Mouse (Mus musculus) embryo, embryonic 11 days (tissue): ENCODE data around the gene Tomt.
"Not testable (repeated sequence)": the region's sequence is repeated elsewhere in the genome, so short reads cannot be mapped to it uniquely, and the experiment has no call there.

Experiments
- DNase-seq: peaks from one replicate; pipeline ENCODE4 v3.0.0-alpha.2; 2015

Gene Tomt

GRCm38 (mm10) chr7:101906287-101906681 is at the start of gene Tomt:
Gene Tomt (minus strand): TSS chr7:101906359.
- DNase-seq: no peak

DNA sequence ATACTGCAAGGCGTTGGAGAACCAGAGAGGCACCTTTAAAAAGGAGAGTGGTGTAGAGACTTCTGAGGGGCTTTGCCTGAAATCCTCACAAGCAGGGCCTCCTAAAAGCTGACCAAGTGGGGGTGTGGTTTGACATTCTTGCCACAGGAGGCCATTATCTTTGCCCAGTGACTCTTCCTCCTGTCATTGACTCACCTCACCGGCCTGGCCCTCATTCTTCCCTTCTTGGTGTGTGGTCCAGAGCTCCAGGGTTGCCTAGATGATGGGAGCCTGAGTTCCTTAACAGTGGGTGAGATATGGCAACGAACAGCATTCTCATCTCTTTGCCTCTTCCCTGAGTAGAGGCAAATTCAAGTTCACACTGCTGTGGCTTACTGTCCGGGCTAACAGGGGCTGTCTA is 49.7 kb upstream of the Tomt start:
- no peak for DNase-seq

- DNase-seq: no peak
Observed at GRCm38 (mm10) chr7:101955276-101955675, 49.1 kb upstream of the Tomt start.

- no peak for DNase-seq
Observed at GRCm38 (mm10) chr7:101954163-101954562, 48.0 kb upstream of the Tomt start.

DNA sequence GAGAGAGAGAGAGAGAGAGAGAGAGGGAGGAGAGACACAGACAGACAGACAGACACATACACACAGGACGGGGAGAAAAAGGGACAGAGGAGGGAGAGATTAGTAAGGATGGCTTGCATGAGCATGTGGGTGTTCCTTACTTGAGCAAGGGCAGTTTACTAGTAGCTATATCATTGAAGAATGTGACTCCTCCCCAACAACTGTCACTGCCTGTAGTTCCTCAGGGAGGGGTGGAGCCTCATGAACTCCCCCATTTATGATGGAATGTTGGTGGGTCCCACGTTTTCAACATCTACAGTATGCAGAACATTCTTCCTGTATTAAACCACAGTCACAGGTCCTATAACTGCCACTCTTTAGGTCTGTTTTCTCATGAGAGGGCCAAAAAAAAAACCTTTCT is 45.9 kb upstream of the Tomt start:
- no peak for DNase-seq

- no peak for DNase-seq
Observed at GRCm38 (mm10) chr7:101951648-101952047, 45.5 kb upstream of the Tomt start.

- DNase-seq: not testable (repeated sequence)
Observed at GRCm38 (mm10) chr7:101949008-101949407, 42.8 kb upstream of the Tomt start.

GRCm38 (mm10) chr7:101939758-101940157 is 33.6 kb upstream of the Tomt start:
- DNase-seq: no peak

GRCm38 (mm10) chr7:101938348-101938747 is 32.2 kb upstream of the Tomt start:
- no peak for DNase-seq

GRCm38 (mm10) chr7:101937569-101937968 is 31.4 kb upstream of the Tomt start:
- no peak for DNase-seq

DNA sequence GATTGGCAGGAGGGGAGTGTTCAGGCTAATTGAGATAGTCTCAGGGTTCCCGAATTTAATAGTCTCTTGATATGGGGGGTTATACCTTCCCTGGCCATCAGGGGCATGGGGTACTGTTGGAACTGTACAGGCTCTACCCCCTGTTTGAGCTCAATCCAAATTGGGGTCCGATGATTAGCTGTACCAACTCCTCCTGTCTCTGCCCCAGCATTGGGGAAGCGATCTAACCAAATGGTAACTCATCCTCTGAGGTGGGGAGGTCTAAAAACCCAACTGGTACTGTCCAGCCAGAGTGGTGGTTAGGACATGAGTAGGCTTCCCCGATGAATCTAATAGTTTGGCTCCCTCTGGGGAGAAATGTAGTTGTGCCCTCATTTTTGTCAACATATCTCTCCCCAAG is 30.8 kb upstream of the Tomt start:
- no peak for DNase-seq

DNA sequence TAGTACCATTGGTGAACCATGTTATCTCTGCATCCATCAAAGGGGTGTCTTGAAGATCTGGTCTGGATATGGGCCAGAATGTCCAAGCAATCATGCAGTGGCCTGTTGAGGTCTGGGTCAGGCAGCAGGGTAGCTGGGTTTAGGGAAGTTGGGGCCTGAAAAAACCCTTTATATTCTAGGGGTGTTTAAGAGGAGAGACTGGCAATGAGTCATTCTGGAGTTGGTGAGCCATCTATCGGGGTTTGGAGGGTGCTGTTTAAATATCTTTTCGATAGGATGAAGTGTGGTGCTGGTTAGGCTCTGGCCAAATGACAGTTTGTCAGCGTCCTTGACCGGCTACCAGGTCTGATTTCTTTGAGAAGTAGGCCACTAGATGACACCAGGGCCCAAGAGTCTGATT is 29.8 kb upstream of the Tomt start:
- no peak for DNase-seq

DNA sequence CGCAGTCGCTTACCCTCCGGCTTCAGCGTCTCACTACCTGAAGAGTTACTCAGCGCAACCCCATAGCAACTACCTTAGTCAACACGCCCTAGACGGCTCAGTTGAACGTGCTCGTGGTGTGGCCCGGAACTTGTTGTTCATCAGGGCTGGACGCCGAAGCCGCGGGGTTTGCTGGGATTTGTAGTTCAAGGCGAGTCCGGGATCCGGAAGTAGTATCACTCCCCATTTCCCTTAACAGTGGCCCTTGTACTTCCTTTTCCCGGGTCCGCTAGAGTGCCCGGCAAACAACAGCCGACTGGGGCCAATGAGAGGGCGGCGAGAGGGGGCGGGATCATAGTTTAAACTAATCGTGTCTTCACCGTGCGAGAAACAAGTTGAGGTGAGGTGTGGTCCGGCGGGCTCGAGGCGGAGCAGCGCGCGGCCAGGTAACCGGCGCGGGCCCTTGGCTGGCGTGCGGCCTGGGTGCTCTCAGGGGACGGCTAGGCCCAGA is 27.6 kb upstream of the Tomt start, which contains the start of the genes Lrrc51 and Numa1:
Gene Lrrc51 (minus strand): TSS at position 145 of the 490 bp plus-strand sequence.
Gene Numa1 (plus strand): TSS at position 361 of the 490 bp plus-strand sequence.
- peak; percentile 97 for DNase-seq

DNA sequence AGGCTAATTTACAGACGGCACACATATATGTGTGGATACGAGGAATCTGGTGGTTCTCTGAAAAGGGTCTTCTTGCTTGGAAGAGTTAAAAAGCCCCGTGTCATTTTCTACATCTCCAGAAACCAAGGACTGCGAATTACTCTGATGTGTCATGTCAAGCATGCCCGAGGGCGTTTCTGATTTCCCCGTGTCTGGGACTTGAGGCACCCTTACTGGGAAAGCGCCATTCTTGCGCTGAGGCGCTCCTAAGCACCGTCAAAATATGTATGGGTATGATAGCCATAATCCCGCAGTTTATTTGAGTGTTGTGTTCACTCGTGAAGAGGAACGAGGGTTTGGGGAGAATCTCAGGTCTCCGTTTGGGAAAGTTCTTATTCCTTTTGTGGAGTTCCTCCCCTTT is 27.1 kb upstream of the Tomt start:
- peak; percentile 54 for DNase-seq

GRCm38 (mm10) chr7:101932551-101932950 is 26.4 kb upstream of the Tomt start:
- DNase-seq: no peak

DNA sequence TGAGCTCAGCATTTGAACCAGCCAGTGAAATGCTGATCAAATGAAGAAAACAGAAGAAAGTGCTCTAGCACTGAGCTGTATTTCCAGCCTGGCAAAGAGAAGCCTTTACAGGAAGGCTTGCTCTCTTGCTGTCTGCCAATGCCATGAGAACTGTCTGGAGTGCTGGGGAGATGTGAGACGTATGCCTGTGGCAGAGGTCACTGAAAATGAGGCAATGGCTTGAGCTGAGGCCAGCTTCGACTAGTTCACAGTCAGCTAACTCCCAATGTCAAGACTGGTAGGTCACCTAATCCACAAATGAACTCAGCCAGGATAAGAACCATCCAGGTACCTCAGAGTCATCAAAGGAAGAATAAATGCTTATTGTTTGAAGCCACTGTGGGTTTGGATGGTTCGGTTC is 21.9 kb upstream of the Tomt start:
- no peak for DNase-seq

- DNase-seq: not testable (repeated sequence)
Observed at GRCm38 (mm10) chr7:101925892-101926291, 19.7 kb upstream of the Tomt start.

GRCm38 (mm10) chr7:101918071-101918470 is 11.9 kb upstream of the Tomt start:
- peak; percentile 78 for DNase-seq

DNA sequence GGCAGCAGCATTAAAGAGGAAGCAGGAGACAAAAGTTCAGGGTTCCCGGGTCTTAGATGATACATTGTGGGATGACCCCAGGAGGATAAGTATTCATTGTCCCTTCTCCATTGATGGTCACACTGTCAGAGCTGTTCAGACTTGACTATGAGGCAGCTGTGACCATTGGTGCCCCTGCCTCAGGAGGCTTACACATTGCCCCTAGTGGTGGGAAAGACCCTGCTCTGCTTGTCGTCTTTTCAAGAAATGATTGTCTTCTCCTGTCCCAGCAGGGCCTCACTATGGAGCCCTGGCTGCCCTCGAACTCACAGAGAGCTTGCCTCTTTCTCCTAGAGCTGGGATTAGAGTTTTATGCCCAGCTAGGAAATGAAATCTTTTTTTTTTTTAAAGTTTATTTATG is 5.8 kb upstream of the Tomt start:
- peak; percentile 21 for DNase-seq

DNA sequence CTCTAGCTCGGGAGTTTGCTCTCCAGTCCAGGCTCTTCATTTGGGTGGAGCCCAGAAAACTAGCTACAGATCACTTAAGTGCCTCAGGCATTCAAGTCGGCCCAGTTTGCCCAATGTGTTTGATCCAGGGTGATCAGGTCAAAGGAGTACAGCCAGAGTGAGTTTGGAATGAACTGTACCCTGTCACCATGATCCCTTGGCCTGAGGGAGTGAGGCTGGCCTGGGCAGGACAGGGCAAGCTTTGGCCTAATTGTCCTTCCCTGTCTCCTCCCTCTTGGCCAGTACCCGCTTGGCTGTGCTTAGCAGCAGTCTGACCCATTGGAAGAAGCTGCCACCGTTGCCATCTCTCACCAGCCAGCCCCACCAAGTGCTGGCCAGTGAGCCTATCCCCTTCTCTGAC is 4.0 kb upstream of the Tomt start:
- no peak for DNase-seq

- no peak for DNase-seq
Observed at GRCm38 (mm10) chr7:101908367-101908766, 2.2 kb upstream of the Tomt start.

DNA sequence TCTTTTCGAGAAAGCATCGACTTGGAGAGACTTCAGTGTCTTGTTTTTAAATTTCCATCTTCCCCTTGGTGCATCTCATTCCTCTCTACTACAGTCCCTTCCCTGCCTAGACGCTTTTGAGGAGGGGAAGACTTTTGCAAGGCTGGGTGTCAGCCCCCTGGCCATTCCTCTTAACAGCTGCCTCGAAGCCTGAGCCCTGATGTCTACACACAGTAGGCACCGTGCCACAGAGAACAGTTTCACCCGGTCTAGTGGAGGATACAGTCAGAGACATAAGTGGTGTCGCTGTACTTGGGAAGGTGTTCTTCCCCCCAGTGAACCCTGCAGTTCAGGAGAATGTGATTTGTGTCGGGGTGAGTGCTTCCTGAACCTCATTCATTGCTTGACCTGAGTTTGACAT is 537 bp upstream of the Tomt start:
- DNase-seq: no peak

DNA sequence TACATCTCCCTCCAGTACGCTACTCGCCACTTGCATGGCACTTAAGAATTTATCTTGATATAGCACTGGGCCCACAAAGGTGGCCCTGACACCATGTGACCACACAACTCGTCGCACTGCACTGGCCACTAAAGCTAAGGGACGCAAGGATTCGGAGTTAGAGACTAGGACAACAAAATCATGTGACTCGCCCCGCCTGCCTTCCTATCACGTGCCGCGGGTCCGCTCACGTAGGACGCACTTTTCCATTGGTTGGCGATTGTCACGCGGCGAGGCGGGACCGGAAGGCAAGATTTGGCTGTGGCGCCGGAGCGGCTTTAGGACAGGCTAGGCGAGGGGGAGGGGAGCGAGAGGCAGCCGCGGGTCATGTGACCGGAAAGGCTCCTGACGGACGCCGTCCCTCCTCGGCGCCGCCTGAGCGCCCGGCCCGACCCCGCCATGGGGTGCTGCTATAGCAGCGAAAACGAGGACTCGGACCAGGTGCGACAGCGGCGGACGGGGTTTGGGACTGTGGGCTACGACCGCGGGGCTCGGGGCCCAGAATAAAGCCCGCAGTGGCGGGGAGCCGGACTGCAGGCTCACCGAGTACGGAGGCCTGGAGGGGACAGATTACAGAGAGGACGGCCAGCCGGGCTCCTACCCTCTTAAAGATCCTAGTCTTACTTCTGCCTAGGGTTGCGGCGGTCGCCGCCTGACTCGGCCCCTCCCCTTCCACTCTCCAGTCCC is 435 bp downstream of the Tomt start, which contains the start of gene Lamtor1:
Gene Lamtor1 (plus strand): TSS at position 344 of the 726 bp plus-strand sequence.
- peak; percentile 100 for DNase-seq

DNA sequence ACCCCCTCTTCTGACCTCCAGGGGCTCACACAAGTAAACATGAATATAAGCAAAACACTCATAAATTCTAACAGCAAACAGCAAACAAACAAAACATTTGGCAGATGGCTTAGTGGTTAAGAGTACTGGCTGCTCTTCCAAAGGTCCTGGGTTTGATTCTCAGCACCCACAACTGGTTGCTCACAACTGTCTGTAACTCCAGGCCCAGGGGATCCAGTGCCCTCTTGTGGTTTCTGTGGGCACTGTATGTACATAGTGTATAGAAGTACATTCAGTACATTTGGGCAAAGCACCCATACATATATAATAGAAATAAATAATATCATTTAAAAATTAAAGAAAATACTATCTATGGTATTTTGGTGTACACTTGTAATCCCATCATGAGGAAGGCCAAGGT is 3.3 kb downstream of the Tomt start:
- no peak for DNase-seq

DNA sequence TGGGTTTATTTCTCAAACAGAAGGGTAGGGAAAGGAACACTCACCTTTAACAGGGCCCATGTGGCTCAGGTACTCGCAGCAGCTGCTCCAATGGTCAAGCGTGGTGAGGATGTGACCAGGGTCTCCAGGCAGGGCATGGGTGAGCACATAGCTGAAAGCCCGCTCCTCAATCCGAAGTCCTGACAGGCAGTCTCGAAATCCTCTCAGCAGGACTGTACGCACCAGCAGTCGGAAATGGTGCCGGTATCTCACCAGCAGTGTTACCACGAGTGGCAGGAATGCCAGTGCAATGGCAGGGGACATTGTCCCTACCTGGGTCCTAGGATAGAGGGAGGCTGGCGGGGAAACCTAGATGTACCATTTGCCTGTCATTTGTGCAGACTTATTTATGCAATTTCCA is 4.2 kb downstream of the Tomt start:
- DNase-seq: no peak
